Mouse (Mus musculus) embryonic facial prominence, embryonic 15.5 days (tissue): ENCODE measurements at regions not wholly inside any gene's neighbourhood (a gene's known extent, or its start where the extent isn't known, plus 50 kb on each side); places are given as distances from the start of the nearest gene placed in this dataset.

Experiments used
- ATAC-seq: fragments of 200-750 bp; cut with Nextera tagmentation; 2 replicates; pipeline ENCODE4 v1.8.0; 2017; ENCODE audit warnings: low read depth, moderate TSS enrichment; ENCODE audit not compliant: insufficient number of reproducible peaks, low FRiP score, low TSS enrichment
- H3K27ac ChIP-seq: fragments of 300-500 bp; sonication (generic); replicated peaks from 2 replicates; pipeline ENCODE4 v1.5.1; 2015; ENCODE audit warnings: mild to moderate bottlenecking, inconsistent platforms
- H3K27me3 ChIP-seq: fragments of 300-500 bp; sonication (generic); 2 replicates; pipeline ENCODE4 v1.6.1; 2015; ENCODE audit warnings: inconsistent platforms
- H3K36me3 ChIP-seq: fragments of 300-500 bp; sonication (generic); 2 replicates; pipeline ENCODE4 v1.6.1; 2015; ENCODE audit warnings: mild to moderate bottlenecking, inconsistent platforms
- H3K4me1 ChIP-seq: fragments of 300-500 bp; sonication (generic); 2 replicates; pipeline ENCODE4 v1.6.1; 2015; ENCODE audit warnings: inconsistent platforms
- H3K4me2 ChIP-seq: fragments of 300-500 bp; sonication (generic); replicated peaks from 2 replicates; pipeline ENCODE4 v1.6.1; 2015; ENCODE audit warnings: mild to moderate bottlenecking, inconsistent platforms
- H3K4me3 ChIP-seq: fragments of 300-500 bp; sonication (generic); replicated peaks from 2 replicates; pipeline ENCODE4 v1.5.1; 2015; ENCODE audit warnings: mild to moderate bottlenecking, inconsistent platforms
- H3K9ac ChIP-seq: fragments of 300-500 bp; sonication (generic); 2 replicates; pipeline ENCODE4 v1.6.1; 2015; ENCODE audit warnings: inconsistent platforms
- H3K9me3 ChIP-seq: fragments of 300-500 bp; sonication (generic); replicated peaks from 2 replicates; pipeline ENCODE4 v1.6.1; 2016; ENCODE audit warnings: inconsistent platforms
- WGBS: fragments of 180-500 bp; shearing (Covaris S2); methylation state at CpG from one replicate; pipeline ENCODE4 v1.1.7; 2015; 5-methylcytosine and 5-hydroxymethylcytosine counted together

GRCm38 (mm10) chr4:33582986-33583720 lies 273.0 kb downstream of the Rngtt start:
- H3K36me3 ChIP-seq: no peaks in the 10 kb centered on the region
- H3K9me3 ChIP-seq: no peaks in the 10 kb centered on the region
- no peak overlapping the region for H3K4me3 ChIP-seq
- H3K27ac ChIP-seq: no peak overlapping the region
- peaks cover 14% of the 10 kb centered on the region for H3K4me1 ChIP-seq
- 78% methylated on average over 15 of the region's 15 CpGs for WGBS
- no peak for ATAC-seq
- H3K9ac ChIP-seq: no peak overlapping the region
- no peak overlapping the region for H3K4me2 ChIP-seq
- H3K27me3 ChIP-seq: no peaks in the 10 kb centered on the region

DNA sequence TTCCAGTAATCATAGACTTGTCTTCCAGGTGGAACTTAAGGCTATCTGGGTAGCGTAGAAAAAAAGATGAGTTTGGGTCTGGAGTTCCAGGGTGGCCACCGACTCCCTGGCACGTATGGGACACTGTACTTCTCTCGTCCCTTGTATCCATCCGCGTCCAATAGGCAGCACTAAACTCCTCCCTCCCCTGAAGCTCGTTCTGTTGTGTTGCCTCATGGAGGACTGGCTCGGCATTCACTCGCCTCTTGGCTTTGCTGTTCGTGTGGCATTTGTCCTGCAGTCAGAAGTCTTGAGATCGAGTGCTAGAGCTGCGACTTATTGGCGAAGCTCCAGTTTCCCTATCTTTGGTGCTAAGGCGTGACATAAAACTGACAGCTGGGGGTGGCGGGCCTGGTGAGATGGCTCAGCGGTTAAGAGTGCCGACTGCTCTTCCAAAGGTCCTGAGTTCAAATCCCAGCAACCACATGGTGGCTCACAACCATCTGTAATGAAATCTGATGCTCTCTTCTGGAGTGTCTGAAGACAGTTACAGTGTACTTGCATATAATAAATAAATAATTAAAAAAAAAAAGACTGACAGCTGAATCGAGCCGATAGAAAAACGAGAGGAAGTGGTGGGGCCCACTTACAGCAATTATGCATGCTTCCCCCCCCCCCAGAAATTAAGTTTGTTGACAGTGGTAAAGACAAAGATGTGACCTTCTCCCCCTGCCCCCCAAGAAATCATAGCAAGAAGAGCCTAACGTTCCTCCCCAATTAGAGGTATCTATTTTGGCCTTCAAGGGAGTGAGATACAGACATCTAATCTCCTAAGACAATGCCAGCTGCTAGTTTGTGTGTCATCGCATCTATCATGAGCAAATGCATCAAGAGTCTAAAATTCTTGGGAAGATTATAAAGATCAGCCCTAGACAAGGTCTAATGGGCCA lies 274.1 kb downstream of the Rngtt start:
- Histone ChIP-seq H3K4me2 (no peak overlapping the region), H3K4me1 (peaks cover 16% of the 10 kb centered on the region), H3K9me3 (no peaks in the 10 kb centered on the region), H3K27ac (no peak overlapping the region), H3K4me3 (no peak overlapping the region), H3K9ac (no peak overlapping the region), H3K27me3 (no peaks in the 10 kb centered on the region), H3K36me3 (no peaks in the 10 kb centered on the region)
- no peak for ATAC-seq
- whole genome bisulfite sequencing: 81% methylated on average over 22 of the region's 22 CpGs

GRCm38 (mm10) chr4:33585821-33586220 lies 275.7 kb downstream of the Rngtt start:
- H3K4me1 ChIP-seq: peaks cover 17% of the 10 kb centered on the region
- no peaks in the 10 kb centered on the region for H3K27me3 ChIP-seq
- no peaks in the 10 kb centered on the region for H3K9me3 ChIP-seq
- H3K4me3 ChIP-seq: no peak overlapping the region
- ATAC-seq: no peak
- H3K4me2 ChIP-seq: no peak overlapping the region
- no peak overlapping the region for H3K27ac ChIP-seq
- no peaks in the 10 kb centered on the region for H3K36me3 ChIP-seq
- no peak overlapping the region for H3K9ac ChIP-seq
- WGBS: 69% methylated on average over 6 of the region's 6 CpGs

GRCm38 (mm10) chr4:33586290-33586614 lies 276.1 kb downstream of the Rngtt start:
- WGBS: 53% methylated on average over 4 of the region's 4 CpGs
- no peak overlapping the region for H3K4me2 ChIP-seq
- H3K4me1 ChIP-seq: peaks cover 17% of the 10 kb centered on the region
- H3K9me3 ChIP-seq: no peaks in the 10 kb centered on the region
- H3K9ac ChIP-seq: no peak overlapping the region
- no peaks in the 10 kb centered on the region for H3K27me3 ChIP-seq
- ATAC-seq: no peak
- peak overlapping the region; percentile 55 for H3K27ac ChIP-seq
- no peaks in the 10 kb centered on the region for H3K36me3 ChIP-seq
- H3K4me3 ChIP-seq: no peak overlapping the region

GRCm38 (mm10) chr4:33586615-33587451 lies 276.7 kb downstream of the Rngtt start:
- Histone ChIP-seq H3K36me3 (no peaks in the 10 kb centered on the region), H3K4me1 (peaks cover 17% of the 10 kb centered on the region), H3K27ac (peak overlapping the region; percentile 55; the same call in 1 of the 2 replicates), H3K27me3 (no peaks in the 10 kb centered on the region), H3K9me3 (no peaks in the 10 kb centered on the region), H3K4me3 (peak overlapping the region; percentile 34), H3K4me2 (peak overlapping the region; percentile 52), H3K9ac (no peak overlapping the region)
- peak; percentile 81 for ATAC-seq
- 7% methylated on average over 15 of the region's 15 CpGs for WGBS

DNA sequence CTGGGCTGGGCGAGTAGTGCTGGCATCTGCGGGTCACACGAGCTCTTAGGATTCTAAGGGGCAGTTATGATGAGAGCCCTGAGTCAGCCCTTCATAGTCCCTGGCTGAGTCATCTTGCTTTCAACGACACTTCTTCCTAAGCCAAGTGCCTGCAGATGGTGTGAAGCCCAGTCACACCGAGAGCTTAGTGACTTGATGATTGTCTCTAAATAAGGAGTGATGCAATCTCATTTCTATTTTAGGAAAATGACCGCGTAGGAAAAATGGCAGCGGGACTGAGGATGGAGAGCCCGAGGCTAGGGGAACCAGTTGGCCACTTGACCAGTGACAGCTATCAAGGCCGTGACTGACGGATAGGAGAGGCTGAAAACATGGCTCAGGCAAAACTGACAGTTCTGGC lies 277.6 kb downstream of the Rngtt start:
- H3K27ac ChIP-seq: no peak overlapping the region
- WGBS: 61% methylated on average over 11 of the region's 11 CpGs
- H3K4me3 ChIP-seq: no peak overlapping the region
- no peak overlapping the region for H3K9ac ChIP-seq
- H3K27me3 ChIP-seq: no peaks in the 10 kb centered on the region
- peak; percentile 61; the same call in 1 of the 2 replicates for ATAC-seq
- H3K4me2 ChIP-seq: peak overlapping the region; percentile 52; the same call in 1 of the 2 replicates
- peaks cover 17% of the 10 kb centered on the region for H3K4me1 ChIP-seq
- no peaks in the 10 kb centered on the region for H3K9me3 ChIP-seq
- no peaks in the 10 kb centered on the region for H3K36me3 ChIP-seq

DNA sequence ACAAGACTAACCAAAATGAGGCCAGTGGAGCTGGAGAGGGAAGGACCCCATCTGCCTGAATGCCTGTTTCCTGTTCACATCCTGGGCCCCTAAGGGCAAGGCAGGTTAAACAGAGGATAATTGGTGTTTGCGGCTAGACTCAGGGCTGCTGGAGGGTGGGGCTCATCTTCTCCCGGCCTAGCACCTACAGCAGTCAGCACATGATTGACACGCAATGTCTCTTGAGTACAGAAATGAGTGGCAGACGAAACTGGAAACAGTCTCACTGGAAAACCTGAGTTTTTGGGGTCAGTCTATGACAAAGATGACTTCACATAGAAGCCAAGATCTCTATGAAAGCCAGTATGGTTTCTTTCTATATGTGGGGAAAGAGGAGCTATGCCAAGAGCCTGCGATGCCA lies 278.0 kb downstream of the Rngtt start:
- no peak overlapping the region for H3K9ac ChIP-seq
- WGBS: 65% methylated on average over 5 of the region's 5 CpGs
- no peaks in the 10 kb centered on the region for H3K9me3 ChIP-seq
- no peaks in the 10 kb centered on the region for H3K36me3 ChIP-seq
- ATAC-seq: no peak
- H3K4me1 ChIP-seq: peaks cover 17% of the 10 kb centered on the region
- H3K27me3 ChIP-seq: no peaks in the 10 kb centered on the region
- no peak overlapping the region for H3K27ac ChIP-seq
- H3K4me3 ChIP-seq: no peak overlapping the region
- H3K4me2 ChIP-seq: no peak overlapping the region

- Histone ChIP-seq H3K9ac (no peak overlapping the region), H3K36me3 (no peaks in the 10 kb centered on the region), H3K27ac (no peak overlapping the region), H3K4me2 (no peak overlapping the region), H3K4me3 (no peak overlapping the region), H3K9me3 (no peaks in the 10 kb centered on the region), H3K27me3 (no peaks in the 10 kb centered on the region), H3K4me1 (peaks cover 17% of the 10 kb centered on the region)
- 11% methylated on average over 8 of the region's 8 CpGs for WGBS
- ATAC-seq: no peak
These were observed 279.1 kb downstream of the Rngtt start for GRCm38 (mm10) chr4:33589207-33589606.

GRCm38 (mm10) chr4:33594997-33595657 lies 285.0 kb downstream of the Rngtt start:
- H3K4me3 ChIP-seq: no peak overlapping the region
- WGBS: 38% methylated on average over 11 of the region's 11 CpGs
- ATAC-seq: no peak

DNA sequence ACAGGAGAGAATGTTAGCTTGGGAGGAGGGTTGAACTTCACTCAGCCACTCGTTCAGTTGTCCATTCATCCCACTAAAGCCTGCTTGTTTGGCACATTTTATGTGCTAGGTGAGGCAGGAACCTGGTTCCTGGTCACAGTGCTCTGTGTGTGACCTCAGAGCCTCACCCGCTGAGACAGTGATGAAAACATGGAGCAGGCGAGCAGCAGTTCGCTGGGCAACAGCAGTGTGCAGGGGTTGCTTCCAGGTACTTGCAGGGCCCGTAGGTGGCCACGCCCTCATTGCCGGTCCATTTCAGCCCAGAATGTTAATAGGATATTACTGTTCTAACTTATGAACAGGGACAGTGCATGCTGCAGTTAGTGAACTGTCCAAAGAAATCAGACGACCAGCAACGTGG lies 285.7 kb downstream of the Rngtt start:
- Histone ChIP-seq H3K4me1 (0 out of 2 replicates have a peak, but pooled peaks cover 4% of the 10 kb centered on the region), H3K9ac (no peak overlapping the region), H3K27me3 (no peaks in the 10 kb centered on the region), H3K27ac (no peak overlapping the region), H3K36me3 (no peaks in the 10 kb centered on the region), H3K4me2 (no peak overlapping the region), H3K9me3 (no peaks in the 10 kb centered on the region), H3K4me3 (no peak overlapping the region)
- 72% methylated on average over 9 of the region's 9 CpGs for WGBS
- ATAC-seq: no peak

More at GRCm38 (mm10) chr4:33594997-33595657, 285.0 kb downstream of the Rngtt start:
- H3K9ac ChIP-seq: no peak overlapping the region
- 0 out of 2 replicates have a peak, but pooled peaks cover 4% of the 10 kb centered on the region for H3K4me1 ChIP-seq
- no peak overlapping the region for H3K27ac ChIP-seq
- no peak overlapping the region for H3K4me2 ChIP-seq
- no peaks in the 10 kb centered on the region for H3K27me3 ChIP-seq
- no peaks in the 10 kb centered on the region for H3K9me3 ChIP-seq
- no peaks in the 10 kb centered on the region for H3K36me3 ChIP-seq
